Mouse (Mus musculus) cortical plate, adult 2 months (tissue): ENCODE results near the gene Mlst8.

ENCODE experiments used
- CTCF ChIP-seq: fragments of 200-500 bp; IDR thresholded peaks from 2 replicates; pipeline ENCODE4 v1.5.1; 2011; ENCODE audit warnings: mild to moderate bottlenecking, control low read depth, low read length; ENCODE audit not compliant: insufficient read depth; ENCODE audit errors: extremely low read depth
- POLR2A ChIP-seq: fragments of 200-500 bp; IDR thresholded peaks from 2 replicates; pipeline ENCODE4 v1.6.1; 2011; ENCODE audit warnings: mild to moderate bottlenecking, low read length, control low read depth; ENCODE audit not compliant: insufficient read depth; ENCODE audit errors: extremely low read depth

GRCm38 (mm10) chr17:24442632-24443155 lies 36.2 kb downstream of the Mlst8 start, which contains the start of gene Dnase1l2:
- no peak for TF ChIP-seq CTCF
- no peak for TF ChIP-seq POLR2A
